Mouse (Mus musculus) stomach, embryonic 14.5 days (tissue): ENCODE measurements around the gene Fhl2. TPM values are rescaled to one million over a fixed set of nuclear protein-coding genes. Genes with fewer than 3 reads are reported as not detected.

Source experiments
- ATAC-seq: fragments of 200-750 bp; cut with Nextera tagmentation; 2 replicates; pipeline ENCODE4 v1.8.0; 2017; ENCODE audit warnings: low read depth, moderate TSS enrichment; ENCODE audit not compliant: insufficient number of reproducible peaks, insufficient read depth, low FRiP score
- H3K27ac ChIP-seq: fragments of 300-500 bp; sonication (generic); 2 replicates; pipeline ENCODE4 v1.5.1; 2014; ENCODE audit warnings: mild to moderate bottlenecking, low read length, moderate library complexity, mixed read lengths
- H3K27me3 ChIP-seq: fragments of 300-500 bp; sonication (generic); 2 replicates; pipeline ENCODE4 v1.6.1; 2014; ENCODE audit warnings: low read length, control low read depth, mixed read lengths; ENCODE audit not compliant: control insufficient read depth, insufficient read depth
- H3K36me3 ChIP-seq: fragments of 300-500 bp; sonication (generic); 2 replicates; pipeline ENCODE4 v1.6.1; 2014; ENCODE audit warnings: mild to moderate bottlenecking, control low read depth, low read length, moderate library complexity, mixed read lengths; ENCODE audit not compliant: control insufficient read depth, insufficient read depth
- H3K4me1 ChIP-seq: fragments of 300-500 bp; sonication (generic); 2 replicates; pipeline ENCODE4 v1.6.1; 2014; ENCODE audit warnings: low read length, control low read depth, mixed read lengths; ENCODE audit not compliant: control insufficient read depth, insufficient read depth
- H3K4me2 ChIP-seq: fragments of 300-500 bp; sonication (generic); replicated peaks from 2 replicates; pipeline ENCODE4 v1.6.1; 2014; ENCODE audit warnings: low read depth, low read length, control low read depth
- H3K4me3 ChIP-seq: fragments of 300-500 bp; sonication (generic); 2 replicates; pipeline ENCODE4 v1.5.1; 2014; ENCODE audit warnings: low read depth, low read length, control low read depth
- H3K9ac ChIP-seq: fragments of 300-500 bp; sonication (generic); replicated peaks from 2 replicates; pipeline ENCODE4 v1.6.1; 2014; ENCODE audit warnings: low read depth, mild to moderate bottlenecking, control low read depth, low read length, moderate library complexity, mixed read lengths
- H3K9me3 ChIP-seq: fragments of 300-500 bp; sonication (generic); 2 replicates; pipeline ENCODE4 v1.6.1; 2016; ENCODE audit warnings: low read depth, low read length, control low read depth; ENCODE audit not compliant: control insufficient read depth
- WGBS: fragments of 180-500 bp; shearing (Covaris S2); extraction: QIAGEN DNeasy Blood & Tissue Kit; methylation state at CpG from one replicate; pipeline ENCODE4 v1.1.7; 2014; 5-methylcytosine and 5-hydroxymethylcytosine counted together
- polyA plus RNA-seq: library from polyadenylated mRNA; unstranded; fragments of >200 nt; fragmentation: Nextera tagmentation; extraction: Ambion mirVana; gene quantifications from 2 replicates; pipeline ENCODE4 v1.2.1, GENCODE M21; 2014

Gene Fhl2
- polyA plus RNA-seq, 1 experiment from 2014 or later = 97.4 TPM

DNA sequence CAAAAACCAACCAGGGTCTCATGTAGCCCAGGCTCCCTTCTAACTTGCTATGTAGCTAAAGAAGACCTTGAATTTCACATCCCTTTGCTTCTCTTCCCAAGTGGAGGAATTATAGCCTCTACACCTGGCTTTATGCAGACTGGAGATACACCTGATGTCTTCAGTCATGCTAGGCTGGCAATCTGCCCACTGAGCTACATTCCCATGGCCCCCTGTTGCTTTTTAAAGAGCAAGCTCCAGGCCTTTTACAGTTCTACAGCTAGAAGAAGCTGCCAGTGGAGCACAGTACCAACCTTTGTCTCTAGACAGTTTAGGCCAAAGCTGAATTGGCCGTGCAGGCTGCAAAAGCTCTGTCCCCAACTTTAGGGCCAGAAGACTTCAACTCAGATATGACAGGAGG lies 106.4 kb downstream of the Fhl2 start:
- no peak overlapping the region for H3K4me3 ChIP-seq
- H3K36me3 ChIP-seq = no peaks in the 10 kb centered on the region; the same call in 1 of the 2 replicates
- no peaks in the 10 kb centered on the region for H3K9me3 ChIP-seq
- no peak overlapping the region for H3K4me2 ChIP-seq
- 96% methylated on average over 1 of the region's 1 CpGs for WGBS
- H3K4me1 ChIP-seq = no peaks in the 10 kb centered on the region
- no peak overlapping the region for H3K27ac ChIP-seq
- no peak for ATAC-seq
- H3K9ac ChIP-seq = no peak overlapping the region
- no peaks in the 10 kb centered on the region for H3K27me3 ChIP-seq

- 83% methylated on average over 5 of the region's 5 CpGs for WGBS
These were observed 113.8 kb downstream of the Fhl2 start for GRCm38 (mm10) chr1:43082946-43083345.

DNA sequence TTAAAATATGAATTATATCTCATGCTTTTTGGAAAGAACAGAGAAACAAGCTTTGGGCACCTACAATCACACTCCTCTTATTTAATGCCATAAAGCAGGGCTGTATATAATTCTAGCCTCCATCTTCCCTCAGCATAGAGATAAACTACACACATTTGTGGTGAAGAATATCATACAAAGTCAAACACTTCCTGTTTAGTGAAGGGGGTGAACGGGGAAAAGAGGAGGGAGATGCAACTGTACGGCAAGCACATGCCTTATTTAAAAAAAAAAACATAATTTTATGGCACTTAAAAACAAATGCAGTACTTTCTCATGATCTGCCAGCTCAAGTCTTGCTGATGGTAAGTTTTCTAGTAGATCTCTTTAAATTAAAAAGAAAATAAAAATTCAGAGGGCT lies 118.7 kb downstream of the Fhl2 start:
- no peaks in the 10 kb centered on the region for H3K9me3 ChIP-seq
- no peaks in the 10 kb centered on the region; the same call in 1 of the 2 replicates for H3K36me3 ChIP-seq
- H3K27me3 ChIP-seq = no peaks in the 10 kb centered on the region
- H3K4me3 ChIP-seq = no peak overlapping the region
- no peak for ATAC-seq
- H3K27ac ChIP-seq = no peak overlapping the region
- 71% methylated on average over 2 of the region's 2 CpGs for whole genome bisulfite sequencing
- H3K9ac ChIP-seq = no peak overlapping the region
- H3K4me1 ChIP-seq = no peaks in the 10 kb centered on the region
- no peak overlapping the region for H3K4me2 ChIP-seq

More at GRCm38 (mm10) chr1:43082946-43083345, 113.8 kb downstream of the Fhl2 start:
- Histone ChIP-seq H3K4me1 (no peaks in the 10 kb centered on the region), H3K27ac (no peak overlapping the region), H3K4me2 (no peak overlapping the region), H3K36me3 (no peaks in the 10 kb centered on the region), H3K9ac (no peak overlapping the region), H3K27me3 (no peaks in the 10 kb centered on the region), H3K4me3 (no peak overlapping the region), H3K9me3 (no peaks in the 10 kb centered on the region)
- ATAC-seq = no peak

GRCm38 (mm10) chr1:43074791-43075190 lies 122.0 kb downstream of the Fhl2 start:
- H3K9ac ChIP-seq = no peak overlapping the region
- 97% methylated on average over 2 of the region's 2 CpGs for WGBS
- no peak overlapping the region for H3K27ac ChIP-seq
- H3K9me3 ChIP-seq = no peaks in the 10 kb centered on the region
- H3K4me1 ChIP-seq = no peaks in the 10 kb centered on the region
- no peak overlapping the region for H3K4me2 ChIP-seq
- H3K4me3 ChIP-seq = no peak overlapping the region
- no peaks in the 10 kb centered on the region; the same call in none of the 2 replicates for H3K36me3 ChIP-seq
- no peak for ATAC-seq
- H3K27me3 ChIP-seq = no peaks in the 10 kb centered on the region

Other genes with a start within 250 kb of the Fhl2 start
- gene Gpr45, start 244.1 kb downstream of the Fhl2 start, polyA plus RNA-seq = 7.5 and 9.3 TPM in 2 replicates
- gene Tgfbrap1, start 98.3 kb downstream of the Fhl2 start, polyA plus RNA-seq = 14.5 and 15.0 TPM in 2 replicates
- 26.8 and 28.5 TPM in 2 replicates for gene AI597479, start 98.3 kb downstream of the Fhl2 start, polyA plus RNA-seq
- gene Nck2, start 247.6 kb upstream of the Fhl2 start, polyA plus RNA-seq = 49.0 and 51.4 TPM in 2 replicates